Mouse (Mus musculus): ENCODE data around the gene Tspyl4. TPM values are rescaled to one million over a fixed set of nuclear protein-coding genes. Genes with fewer than 3 reads are reported as not detected.
"Not testable (repeated sequence)": the region's sequence is repeated elsewhere in the genome, so short reads cannot be mapped to it uniquely, and the experiment has no call there.

Tspyl4 gene
- 37.3 and 37.9 TPM in 2 replicates for polyA plus RNA-seq (2016; fragmentation: Nextera tagmentation; extraction: Ambion mirVana)

- Histone ChIP-seq H3K4me1 (peaks cover 40% of the 10 kb centered on the region), H3K27me3 (replicated peaks; ENCODE audit: low read depth, poor library complexity, severe bottlenecking) (no peaks in the 10 kb centered on the region), H3K4me3 (peak within 1 kb of the TSS; percentile 81), H3K36me3 (replicated peaks) (no peaks in the 10 kb centered on the region; the same call in 1 of the 2 replicates), H3K27ac (replicated peaks) (peak within 1 kb of the TSS; percentile 86), H3K9me3 (no peaks in the 10 kb centered on the region)
- WGBS = under 1% methylated on average over 38 of the region's 38 CpGs
- peak; percentile 94 for DNase-seq (ENCODE audit: low spot score)
These were observed at the start of gene Tspyl4 for GRCm38 (mm10) chr10:34297299-34297979. Gene Tspyl4 (plus strand): TSS chr10:34297442.

GRCm38 (mm10) chr10:34247757-34248156, 49.5 kb upstream of the Tspyl4 start:
- DNase-seq (ENCODE audit: low spot score) = no peak
- Histone ChIP-seq H3K27ac (replicated peaks) (no peak overlapping the region), H3K4me1 (0 out of 2 replicates have a peak, but pooled peaks cover 4% of the 10 kb centered on the region), H3K27me3 (replicated peaks; ENCODE audit: low read depth, poor library complexity, severe bottlenecking) (no peaks in the 10 kb centered on the region), H3K9me3 (no peaks in the 10 kb centered on the region), H3K4me3 (no peak overlapping the region), H3K36me3 (replicated peaks) (no peaks in the 10 kb centered on the region)
- 66% methylated on average over 3 of the region's 3 CpGs for WGBS

- no peak for DNase-seq (ENCODE audit: low spot score)
- Histone ChIP-seq H3K4me3 (no peak overlapping the region), H3K36me3 (replicated peaks) (no peaks in the 10 kb centered on the region), H3K27me3 (replicated peaks; ENCODE audit: low read depth, poor library complexity, severe bottlenecking) (no peaks in the 10 kb centered on the region), H3K4me1 (0 out of 2 replicates have a peak, but pooled peaks cover 4% of the 10 kb centered on the region), H3K9me3 (no peaks in the 10 kb centered on the region), H3K27ac (replicated peaks) (no peak overlapping the region)
- WGBS = 73% methylated on average over 2 of the region's 2 CpGs
These were observed 47.6 kb upstream of the Tspyl4 start for GRCm38 (mm10) chr10:34249594-34249993.

GRCm38 (mm10) chr10:34252833-34253232, 44.4 kb upstream of the Tspyl4 start:
- not testable (repeated sequence) for H3K4me1 ChIP-seq; DNase-seq (ENCODE audit: low spot score); H3K9me3 ChIP-seq; H3K27ac ChIP-seq (replicated peaks); H3K27me3 ChIP-seq (replicated peaks; ENCODE audit: low read depth, poor library complexity, severe bottlenecking); H3K36me3 ChIP-seq (replicated peaks); H3K4me3 ChIP-seq
- WGBS = 94% methylated on average over 9 of the region's 9 CpGs

GRCm38 (mm10) chr10:34265106-34265505, 32.1 kb upstream of the Tspyl4 start:
- DNase-seq (ENCODE audit: low spot score) = no peak
- H3K36me3 ChIP-seq (replicated peaks) = no peaks in the 10 kb centered on the region
- no peaks in the 10 kb centered on the region for H3K9me3 ChIP-seq
- no peak overlapping the region for H3K4me3 ChIP-seq
- 91% methylated on average over 4 of the region's 4 CpGs for WGBS
- no peak overlapping the region for H3K27ac ChIP-seq (replicated peaks)
- H3K4me1 ChIP-seq = no peaks in the 10 kb centered on the region
- H3K27me3 ChIP-seq (replicated peaks; ENCODE audit: low read depth, poor library complexity, severe bottlenecking) = no peaks in the 10 kb centered on the region

- Histone ChIP-seq H3K36me3 (replicated peaks) (no peaks in the 10 kb centered on the region), H3K4me1 (no peaks in the 10 kb centered on the region), H3K27me3 (replicated peaks; ENCODE audit: low read depth, poor library complexity, severe bottlenecking) (no peaks in the 10 kb centered on the region), H3K27ac (replicated peaks) (no peak overlapping the region), H3K4me3 (no peak overlapping the region), H3K9me3 (no peaks in the 10 kb centered on the region)
- no peak for DNase-seq (ENCODE audit: low spot score)
- WGBS = 76% methylated on average over 5 of the region's 5 CpGs
These were observed 29.8 kb upstream of the Tspyl4 start for GRCm38 (mm10) chr10:34267312-34268070.

GRCm38 (mm10) chr10:34271681-34272080, 25.6 kb upstream of the Tspyl4 start:
- 72% methylated on average over 7 of the region's 7 CpGs for WGBS
- H3K4me3 ChIP-seq = no peak overlapping the region
- H3K36me3 ChIP-seq (replicated peaks) = no peaks in the 10 kb centered on the region
- H3K27ac ChIP-seq (replicated peaks) = no peak overlapping the region
- no peaks in the 10 kb centered on the region for H3K9me3 ChIP-seq
- no peaks in the 10 kb centered on the region for H3K27me3 ChIP-seq (replicated peaks; ENCODE audit: low read depth, poor library complexity, severe bottlenecking)
- H3K4me1 ChIP-seq = no peaks in the 10 kb centered on the region
- DNase-seq (ENCODE audit: low spot score) = no peak

GRCm38 (mm10) chr10:34280591-34281175, 16.6 kb upstream of the Tspyl4 start:
- no peaks in the 10 kb centered on the region for H3K27me3 ChIP-seq (replicated peaks; ENCODE audit: low read depth, poor library complexity, severe bottlenecking)
- DNase-seq (ENCODE audit: low spot score) = peak; percentile 34
- peaks cover 14% of the 10 kb centered on the region for H3K4me1 ChIP-seq
- no peak overlapping the region for H3K27ac ChIP-seq (replicated peaks)
- peaks cover 6% of the 10 kb centered on the region for H3K36me3 ChIP-seq (replicated peaks)
- peak overlapping the region; percentile 98 for H3K4me3 ChIP-seq
- WGBS = 28% methylated on average over 13 of the region's 13 CpGs
- no peaks in the 10 kb centered on the region for H3K9me3 ChIP-seq

GRCm38 (mm10) chr10:34281211-34281961, 15.9 kb upstream of the Tspyl4 start:
- peaks cover 11% of the 10 kb centered on the region for H3K36me3 ChIP-seq (replicated peaks)
- no peaks in the 10 kb centered on the region for H3K27me3 ChIP-seq (replicated peaks; ENCODE audit: low read depth, poor library complexity, severe bottlenecking)
- peak overlapping the region; percentile 93 for H3K27ac ChIP-seq (replicated peaks)
- no peaks in the 10 kb centered on the region for H3K9me3 ChIP-seq
- WGBS = 22% methylated on average over 14 of the region's 14 CpGs
- H3K4me1 ChIP-seq = peaks cover 14% of the 10 kb centered on the region
- DNase-seq (ENCODE audit: low spot score) = no peak
- peak overlapping the region; percentile 98 for H3K4me3 ChIP-seq

GRCm38 (mm10) chr10:34281962-34282388, 15.3 kb upstream of the Tspyl4 start, which contains the start of gene Tspyl1:
Gene Tspyl1 (plus strand): TSS chr10:34282190.
- Histone ChIP-seq H3K27me3 (replicated peaks; ENCODE audit: low read depth, poor library complexity, severe bottlenecking) (no peaks in the 10 kb centered on the region), H3K36me3 (replicated peaks) (peaks cover 16% of the 10 kb centered on the region), H3K4me3 (peak within 1 kb of the TSS; percentile 98), H3K9me3 (no peaks in the 10 kb centered on the region), H3K4me1 (peaks cover 14% of the 10 kb centered on the region), H3K27ac (replicated peaks) (peak within 1 kb of the TSS; percentile 93)
- WGBS = under 1% methylated on average over 38 of the region's 38 CpGs
- peak; percentile 97 for DNase-seq (ENCODE audit: low spot score)

- DNase-seq (ENCODE audit: low spot score) = no peak
- H3K4me3 ChIP-seq = peak overlapping the region; percentile 98
- no peaks in the 10 kb centered on the region for H3K9me3 ChIP-seq
- H3K4me1 ChIP-seq = peaks cover 14% of the 10 kb centered on the region
- H3K36me3 ChIP-seq (replicated peaks) = peaks cover 23% of the 10 kb centered on the region
- H3K27ac ChIP-seq (replicated peaks) = peak overlapping the region; percentile 93
- H3K27me3 ChIP-seq (replicated peaks; ENCODE audit: low read depth, poor library complexity, severe bottlenecking) = no peaks in the 10 kb centered on the region
- 5% methylated on average over 47 of the region's 47 CpGs for WGBS
These were observed 14.6 kb upstream of the Tspyl4 start for GRCm38 (mm10) chr10:34282420-34283238.
